Mouse (Mus musculus): ENCODE measurements around the gene Sun2. TPM values are rescaled to one million over a fixed set of nuclear protein-coding genes. Genes with fewer than 3 reads are reported as not detected.

The Sun2 gene
- polyA plus RNA-seq, 1 experiment from 2014 or later = 9.9 TPM

- ATAC-seq = peak; percentile 29
- under 1% methylated on average over 67 of the region's 72 CpGs for WGBS
- peaks cover 61% of the 10 kb centered on the region for H3K4me1 ChIP-seq (replicated peaks; ENCODE audit: control insufficient read depth, insufficient read depth, low read length)
- no peaks in the 10 kb centered on the region for H3K36me3 ChIP-seq (ENCODE audit: control insufficient read depth, insufficient read depth)
- H3K4me3 ChIP-seq (replicated peaks; ENCODE audit: low read length) = peak within 1 kb of the TSS; percentile 93
- H3K27ac ChIP-seq (ENCODE audit: low read length) = peak within 1 kb of the TSS; percentile 92
- peak within 1 kb of the TSS; percentile 92 for H3K4me2 ChIP-seq (ENCODE audit: low read length)
- peak within 1 kb of the TSS; percentile 93 for H3K9ac ChIP-seq (replicated peaks; ENCODE audit: low read depth, low read length)
- no peaks in the 10 kb centered on the region for H3K9me3 ChIP-seq (ENCODE audit: control insufficient read depth, low read length)
- H3K27me3 ChIP-seq (replicated peaks; ENCODE audit: control insufficient read depth, insufficient read depth, low read length) = no peaks in the 10 kb centered on the region
These were observed 54.6 kb downstream of the Sun2 start, which contains the start of gene Josd1 for GRCm38 (mm10) chr15:79687646-79688267. Gene Josd1, minus strand, starts transcription at chr15:79687919.

- H3K27me3 ChIP-seq (replicated peaks; ENCODE audit: control insufficient read depth, insufficient read depth, low read length) = no peaks in the 10 kb centered on the region
- no peaks in the 10 kb centered on the region for H3K36me3 ChIP-seq (ENCODE audit: control insufficient read depth, insufficient read depth)
- H3K27ac ChIP-seq (ENCODE audit: low read length) = peak overlapping the region; percentile 92
- H3K4me2 ChIP-seq (ENCODE audit: low read length) = peak overlapping the region; percentile 92
- 0% methylated on average over 33 of the region's 33 CpGs for WGBS
- no peak for ATAC-seq
- peaks cover 57% of the 10 kb centered on the region for H3K4me1 ChIP-seq (replicated peaks; ENCODE audit: control insufficient read depth, insufficient read depth, low read length)
- H3K9me3 ChIP-seq (ENCODE audit: control insufficient read depth, low read length) = no peaks in the 10 kb centered on the region
- peak overlapping the region; percentile 93 for H3K4me3 ChIP-seq (replicated peaks; ENCODE audit: low read length)
- H3K9ac ChIP-seq (replicated peaks; ENCODE audit: low read depth, low read length) = peak overlapping the region; percentile 93
These were observed 55.2 kb downstream of the Sun2 start for GRCm38 (mm10) chr15:79687175-79687574.

- Histone ChIP-seq H3K4me3 (replicated peaks; ENCODE audit: low read length) (peak overlapping the region; percentile 93), H3K4me1 (replicated peaks; ENCODE audit: control insufficient read depth, insufficient read depth, low read length) (peaks cover 49% of the 10 kb centered on the region), H3K36me3 (ENCODE audit: control insufficient read depth, insufficient read depth) (no peaks in the 10 kb centered on the region), H3K27ac (ENCODE audit: low read length) (no peak overlapping the region), H3K9me3 (ENCODE audit: control insufficient read depth, low read length) (no peaks in the 10 kb centered on the region), H3K9ac (replicated peaks; ENCODE audit: low read depth, low read length) (peak overlapping the region; percentile 93), H3K4me2 (ENCODE audit: low read length) (peak overlapping the region; percentile 92), H3K27me3 (replicated peaks; ENCODE audit: control insufficient read depth, insufficient read depth, low read length) (no peaks in the 10 kb centered on the region)
- ATAC-seq = no peak
- whole genome bisulfite sequencing = 16% methylated on average over 15 of the region's 15 CpGs
These were observed 56.1 kb downstream of the Sun2 start for GRCm38 (mm10) chr15:79686046-79686869.

- Histone ChIP-seq H3K4me1 (replicated peaks; ENCODE audit: control insufficient read depth, insufficient read depth, low read length) (peaks cover 52% of the 10 kb centered on the region), H3K9me3 (ENCODE audit: control insufficient read depth, low read length) (no peaks in the 10 kb centered on the region), H3K9ac (replicated peaks; ENCODE audit: low read depth, low read length) (peak overlapping the region; percentile 93), H3K36me3 (ENCODE audit: control insufficient read depth, insufficient read depth) (no peaks in the 10 kb centered on the region), H3K4me3 (replicated peaks; ENCODE audit: low read length) (peak overlapping the region; percentile 93), H3K4me2 (ENCODE audit: low read length) (peak overlapping the region; percentile 92), H3K27ac (ENCODE audit: low read length) (no peak overlapping the region), H3K27me3 (replicated peaks; ENCODE audit: control insufficient read depth, insufficient read depth, low read length) (no peaks in the 10 kb centered on the region)
- ATAC-seq = no peak
- 44% methylated on average over 6 of the region's 6 CpGs for WGBS
These were observed 57.1 kb downstream of the Sun2 start for GRCm38 (mm10) chr15:79685141-79685641.

- 61% methylated on average over 6 of the region's 6 CpGs for WGBS
- H3K27ac ChIP-seq (ENCODE audit: low read length) = no peak overlapping the region
- no peaks in the 10 kb centered on the region for H3K36me3 ChIP-seq (ENCODE audit: control insufficient read depth, insufficient read depth)
- no peaks in the 10 kb centered on the region for H3K9me3 ChIP-seq (ENCODE audit: control insufficient read depth, low read length)
- peak overlapping the region; percentile 92 for H3K4me2 ChIP-seq (ENCODE audit: low read length)
- no peaks in the 10 kb centered on the region for H3K27me3 ChIP-seq (replicated peaks; ENCODE audit: control insufficient read depth, insufficient read depth, low read length)
- ATAC-seq = no peak
- peaks cover 48% of the 10 kb centered on the region for H3K4me1 ChIP-seq (replicated peaks; ENCODE audit: control insufficient read depth, insufficient read depth, low read length)
- no peak overlapping the region; the same call in none of the 2 replicates for H3K9ac ChIP-seq (replicated peaks; ENCODE audit: low read depth, low read length)
- peak overlapping the region; percentile 93 for H3K4me3 ChIP-seq (replicated peaks; ENCODE audit: low read length)
These were observed 57.7 kb downstream of the Sun2 start for GRCm38 (mm10) chr15:79684616-79685015.

DNA sequence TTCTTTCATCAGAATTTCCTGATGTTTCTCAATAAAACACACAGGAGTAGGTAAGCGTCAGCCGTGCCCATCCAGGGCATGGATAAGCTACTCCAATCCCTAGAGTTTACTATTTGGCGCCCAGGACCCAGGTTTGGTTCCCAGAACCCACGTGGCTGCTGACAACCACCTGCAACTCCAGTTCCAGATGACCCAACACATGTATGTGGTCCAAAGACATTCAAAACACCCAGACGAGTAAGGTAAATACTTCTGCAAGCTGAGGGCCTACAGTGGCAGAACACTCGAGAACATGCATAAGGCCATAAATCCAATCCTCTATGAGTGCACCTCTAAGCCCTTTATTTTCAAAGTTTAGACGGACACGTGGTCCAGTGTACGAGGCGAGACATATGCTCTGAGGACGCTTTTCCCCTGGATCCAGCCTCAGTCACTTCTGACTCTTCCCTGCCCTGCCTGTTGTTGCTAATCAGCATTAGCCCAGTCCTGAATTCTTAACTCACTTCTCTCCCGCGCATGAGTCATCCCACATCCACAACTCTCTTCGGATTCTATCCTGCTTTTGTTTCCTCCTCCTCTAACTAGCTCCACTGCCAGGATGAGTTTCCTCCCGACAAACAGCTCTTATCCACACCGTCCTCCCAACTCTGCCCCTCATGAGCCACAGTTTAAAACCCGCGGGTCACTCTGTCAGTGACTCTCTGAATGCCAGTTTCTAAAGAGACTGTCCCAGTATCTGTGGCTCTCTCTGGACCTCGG, 58.5 kb downstream of the Sun2 start:
- no peaks in the 10 kb centered on the region for H3K27me3 ChIP-seq (replicated peaks; ENCODE audit: control insufficient read depth, insufficient read depth, low read length)
- peak overlapping the region; percentile 8; the same call in 1 of the 2 replicates for H3K4me3 ChIP-seq (replicated peaks; ENCODE audit: low read length)
- no peak overlapping the region for H3K27ac ChIP-seq (ENCODE audit: low read length)
- peaks cover 48% of the 10 kb centered on the region for H3K4me1 ChIP-seq (replicated peaks; ENCODE audit: control insufficient read depth, insufficient read depth, low read length)
- 76% methylated on average over 19 of the region's 19 CpGs for WGBS
- H3K9me3 ChIP-seq (ENCODE audit: control insufficient read depth, low read length) = no peaks in the 10 kb centered on the region
- no peaks in the 10 kb centered on the region for H3K36me3 ChIP-seq (ENCODE audit: control insufficient read depth, insufficient read depth)
- peak overlapping the region; percentile 92 for H3K4me2 ChIP-seq (ENCODE audit: low read length)
- ATAC-seq = no peak
- H3K9ac ChIP-seq (replicated peaks; ENCODE audit: low read depth, low read length) = peak overlapping the region; percentile 15; the same call in 1 of the 2 replicates

GRCm38 (mm10) chr15:79683146-79683545, 59.2 kb downstream of the Sun2 start:
- no peak overlapping the region for H3K4me2 ChIP-seq (ENCODE audit: low read length)
- H3K27me3 ChIP-seq (replicated peaks; ENCODE audit: control insufficient read depth, insufficient read depth, low read length) = no peaks in the 10 kb centered on the region
- 88% methylated on average over 6 of the region's 6 CpGs for WGBS
- H3K9me3 ChIP-seq (ENCODE audit: control insufficient read depth, low read length) = no peaks in the 10 kb centered on the region
- peaks cover 44% of the 10 kb centered on the region for H3K4me1 ChIP-seq (replicated peaks; ENCODE audit: control insufficient read depth, insufficient read depth, low read length)
- no peak overlapping the region for H3K4me3 ChIP-seq (replicated peaks; ENCODE audit: low read length)
- no peaks in the 10 kb centered on the region for H3K36me3 ChIP-seq (ENCODE audit: control insufficient read depth, insufficient read depth)
- no peak for ATAC-seq
- no peak overlapping the region for H3K27ac ChIP-seq (ENCODE audit: low read length)
- H3K9ac ChIP-seq (replicated peaks; ENCODE audit: low read depth, low read length) = no peak overlapping the region

DNA sequence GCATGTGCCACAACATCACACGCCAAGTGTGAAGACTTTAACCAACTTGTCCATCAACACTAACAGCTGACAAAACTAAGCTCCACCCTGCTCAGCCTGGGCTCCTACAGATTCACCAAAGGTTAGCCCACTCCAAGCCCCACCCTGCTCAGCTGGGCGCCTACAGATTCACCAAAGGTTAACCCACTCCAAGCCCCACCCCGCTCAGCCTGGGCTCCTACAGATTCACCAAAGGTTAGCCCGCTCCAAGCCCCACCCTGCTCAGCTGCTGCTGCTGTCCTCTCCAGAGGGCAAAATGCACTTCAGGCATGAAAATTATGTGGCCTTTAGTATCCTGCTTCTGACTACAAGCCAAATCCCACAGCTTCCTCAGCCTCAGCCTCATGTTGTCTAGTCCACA, 60.4 kb downstream of the Sun2 start:
- H3K27me3 ChIP-seq (replicated peaks; ENCODE audit: control insufficient read depth, insufficient read depth, low read length) = no peaks in the 10 kb centered on the region
- no peak for ATAC-seq
- WGBS = 86% methylated on average over 4 of the region's 4 CpGs
- H3K9me3 ChIP-seq (ENCODE audit: control insufficient read depth, low read length) = no peaks in the 10 kb centered on the region
- no peak overlapping the region for H3K27ac ChIP-seq (ENCODE audit: low read length)
- H3K9ac ChIP-seq (replicated peaks; ENCODE audit: low read depth, low read length) = no peak overlapping the region
- no peak overlapping the region for H3K4me3 ChIP-seq (replicated peaks; ENCODE audit: low read length)
- peaks cover 44% of the 10 kb centered on the region for H3K4me1 ChIP-seq (replicated peaks; ENCODE audit: control insufficient read depth, insufficient read depth, low read length)
- H3K36me3 ChIP-seq (ENCODE audit: control insufficient read depth, insufficient read depth) = no peaks in the 10 kb centered on the region
- no peak overlapping the region for H3K4me2 ChIP-seq (ENCODE audit: low read length)

DNA sequence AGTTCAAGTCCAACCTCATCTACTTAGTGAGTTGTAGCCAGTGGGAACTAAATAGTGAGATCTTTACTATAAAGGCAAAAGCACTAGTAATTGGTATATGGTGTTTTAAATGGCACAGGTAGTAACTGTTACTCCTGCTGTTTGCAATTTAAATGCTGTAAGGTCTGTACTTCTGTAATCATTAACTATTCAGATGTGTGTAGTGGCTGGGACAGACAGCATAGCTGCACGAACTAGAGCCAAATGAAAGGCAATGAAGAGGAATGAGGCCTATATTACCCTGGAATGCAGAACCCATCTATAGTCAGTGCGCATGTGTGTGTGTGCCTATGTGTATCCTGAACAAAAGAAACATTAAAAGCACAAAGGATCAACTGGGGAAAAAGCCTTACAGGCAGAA, 64.4 kb downstream of the Sun2 start:
- Histone ChIP-seq H3K4me3 (replicated peaks; ENCODE audit: low read length) (no peak overlapping the region), H3K27me3 (replicated peaks; ENCODE audit: control insufficient read depth, insufficient read depth, low read length) (no peaks in the 10 kb centered on the region), H3K36me3 (ENCODE audit: control insufficient read depth, insufficient read depth) (peaks cover 23% of the 10 kb centered on the region), H3K4me1 (replicated peaks; ENCODE audit: control insufficient read depth, insufficient read depth, low read length) (peaks cover 7% of the 10 kb centered on the region), H3K4me2 (ENCODE audit: low read length) (no peak overlapping the region), H3K27ac (ENCODE audit: low read length) (no peak overlapping the region), H3K9me3 (ENCODE audit: control insufficient read depth, low read length) (no peaks in the 10 kb centered on the region), H3K9ac (replicated peaks; ENCODE audit: low read depth, low read length) (no peak overlapping the region)
- no peak for ATAC-seq
- 86% methylated on average over 2 of the region's 2 CpGs for WGBS
